Mouse (Mus musculus): Measurements from ENCODE around the gene Nlgn3. TPM values are rescaled to one million over a fixed set of nuclear protein-coding genes. Genes with fewer than 3 reads are reported as not detected.
A peak's percentile ranks its signal among the peaks of the same experiment; 100 is the strongest.
"Not testable (repeated sequence)": the region's sequence is repeated elsewhere in the genome, so short reads cannot be mapped to it uniquely, and the experiment has no call there.

Nlgn3 gene
- polyA plus RNA-seq, 1 experiment: 0.19 TPM

DNA sequence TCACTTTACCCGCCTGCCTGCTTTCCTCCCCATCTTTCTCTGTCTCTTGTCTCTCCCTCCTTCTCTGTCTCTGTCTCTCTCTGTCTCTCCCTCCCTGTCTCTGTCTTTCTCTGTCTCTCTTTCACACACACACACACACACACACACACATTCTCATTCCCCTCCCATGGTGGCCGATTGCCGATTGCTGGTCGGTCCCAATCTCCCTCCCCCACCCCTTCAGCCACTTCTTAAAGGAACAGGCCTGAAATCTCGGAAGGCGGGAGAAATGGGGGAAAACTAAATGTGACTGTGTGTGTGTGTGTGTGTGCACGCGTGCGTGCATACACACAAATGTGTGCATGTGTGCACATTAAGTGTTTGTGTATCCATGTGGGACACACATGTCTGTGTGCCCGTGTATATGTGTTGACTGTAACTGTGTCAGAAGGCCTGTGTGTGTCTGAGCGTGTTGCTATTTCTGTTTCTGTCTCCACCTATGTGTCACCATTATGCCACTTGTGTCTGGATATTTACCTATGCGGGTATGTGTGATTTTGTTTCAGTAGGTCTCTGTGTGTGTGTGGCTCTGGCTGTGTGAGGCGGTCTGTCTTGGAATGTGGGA is 1.6 kb downstream of the Nlgn3 start:
- no peak for DNase-seq (ENCODE audit: low read depth)

DNA sequence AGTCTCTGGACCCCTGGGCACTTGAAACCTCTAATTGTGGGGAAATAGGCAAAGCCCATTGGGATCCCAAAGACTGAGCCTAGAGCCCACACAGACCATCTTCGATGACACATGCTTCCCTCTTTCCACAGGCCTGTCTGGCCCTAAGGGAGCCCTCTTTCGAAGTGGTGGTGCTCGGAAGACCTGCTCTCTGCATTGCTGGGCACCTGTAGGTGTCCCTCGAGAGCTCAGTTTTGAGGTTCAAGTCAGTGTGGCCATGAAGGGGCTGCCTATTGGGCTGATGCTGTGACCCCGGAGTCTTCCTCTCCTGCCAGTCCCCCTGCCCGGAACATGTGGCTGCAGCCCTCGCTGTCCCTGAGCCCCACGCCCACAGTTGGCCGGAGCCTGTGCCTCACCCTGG is 2.7 kb downstream of the Nlgn3 start:
- no peak for DNase-seq (ENCODE audit: low read depth)

DNA sequence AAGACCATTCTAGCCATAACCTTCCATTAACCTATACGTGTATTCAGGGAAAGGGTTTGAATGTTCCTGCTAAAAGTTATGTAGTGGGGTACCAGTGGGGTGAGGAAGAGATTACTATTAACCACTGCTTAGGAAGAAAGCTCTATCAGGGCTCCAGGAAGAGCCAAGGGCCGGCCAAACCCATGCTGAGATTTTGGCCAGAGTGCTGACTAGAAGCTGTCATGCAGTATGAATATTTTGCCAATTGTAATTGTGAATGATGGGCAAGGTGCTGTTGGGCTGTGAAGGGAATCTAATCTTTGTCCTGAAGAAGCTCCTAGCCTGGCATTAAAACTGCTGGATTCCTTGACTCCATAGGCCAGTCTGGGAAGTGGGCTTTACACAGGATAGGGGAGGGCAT is 5.7 kb downstream of the Nlgn3 start:
- DNase-seq (ENCODE audit: low read depth): no peak

DNA sequence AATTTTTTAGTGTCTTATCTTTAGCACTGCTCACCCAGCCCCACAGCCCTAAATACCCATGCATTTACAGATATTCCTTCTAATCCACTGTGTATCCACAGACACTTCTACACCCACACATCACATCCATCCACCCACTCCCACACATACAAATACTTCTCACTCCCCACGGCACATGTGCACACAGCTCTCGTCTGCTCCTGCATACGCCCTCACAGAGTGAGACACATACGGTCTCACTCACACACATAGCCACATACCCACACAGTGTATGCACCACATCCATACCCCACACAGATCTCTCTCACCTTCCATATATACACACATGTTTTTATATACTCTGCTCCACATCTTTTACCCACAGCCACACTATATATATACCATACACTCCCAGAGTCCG is 10.3 kb downstream of the Nlgn3 start:
- DNase-seq (ENCODE audit: low read depth): no peak

DNA sequence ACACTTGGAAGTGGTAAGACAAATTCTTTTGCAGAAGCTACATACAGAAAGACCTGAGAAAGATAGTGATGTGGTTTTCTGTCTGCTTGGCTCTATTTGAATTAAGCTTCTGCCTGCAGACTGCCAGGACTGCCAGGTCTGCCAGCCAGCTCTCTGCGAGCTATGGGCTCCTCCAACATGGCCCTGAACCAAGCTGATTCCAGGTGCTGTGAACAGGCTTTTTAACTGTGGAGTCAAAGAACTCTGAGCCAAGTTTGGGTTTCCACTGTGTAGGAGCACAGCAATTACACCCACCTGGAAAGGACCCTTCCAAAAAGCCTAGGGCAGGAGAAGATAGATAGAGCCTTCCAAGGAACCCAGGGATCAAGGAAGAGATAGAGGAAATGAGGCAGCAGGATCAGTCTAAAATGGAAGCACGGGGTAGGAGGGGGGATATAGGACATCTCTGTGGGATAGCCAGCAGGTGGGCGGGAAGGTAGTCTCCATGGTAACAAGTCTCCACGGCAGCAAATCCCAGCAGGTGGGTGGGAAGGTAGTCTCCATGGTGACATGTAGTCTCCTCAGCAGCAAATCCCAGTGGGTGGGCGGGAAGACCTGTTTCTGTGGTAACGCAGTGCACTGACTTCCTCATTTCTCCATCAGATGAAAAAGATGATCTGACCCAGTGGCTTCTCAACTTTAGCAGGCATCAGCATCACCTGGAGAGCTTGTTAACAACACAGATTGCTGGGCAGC is 14.8 kb downstream of the Nlgn3 start:
- no peak for DNase-seq (ENCODE audit: low read depth)

DNA sequence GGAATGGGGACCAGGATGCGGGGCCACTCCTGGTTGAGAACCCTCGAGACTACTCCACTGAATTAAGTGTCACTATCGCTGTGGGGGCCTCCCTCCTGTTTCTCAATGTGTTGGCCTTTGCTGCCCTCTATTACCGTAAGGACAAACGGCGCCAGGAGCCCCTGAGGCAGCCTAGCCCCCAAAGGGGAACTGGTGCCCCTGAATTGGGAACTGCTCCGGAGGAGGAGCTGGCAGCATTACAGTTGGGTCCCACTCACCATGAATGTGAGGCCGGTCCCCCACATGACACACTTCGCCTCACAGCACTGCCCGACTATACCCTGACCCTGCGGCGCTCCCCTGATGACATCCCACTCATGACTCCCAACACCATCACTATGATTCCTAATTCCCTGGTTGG is 20.8 kb downstream of the Nlgn3 start:
- DNase-seq (ENCODE audit: low read depth): no peak

DNA sequence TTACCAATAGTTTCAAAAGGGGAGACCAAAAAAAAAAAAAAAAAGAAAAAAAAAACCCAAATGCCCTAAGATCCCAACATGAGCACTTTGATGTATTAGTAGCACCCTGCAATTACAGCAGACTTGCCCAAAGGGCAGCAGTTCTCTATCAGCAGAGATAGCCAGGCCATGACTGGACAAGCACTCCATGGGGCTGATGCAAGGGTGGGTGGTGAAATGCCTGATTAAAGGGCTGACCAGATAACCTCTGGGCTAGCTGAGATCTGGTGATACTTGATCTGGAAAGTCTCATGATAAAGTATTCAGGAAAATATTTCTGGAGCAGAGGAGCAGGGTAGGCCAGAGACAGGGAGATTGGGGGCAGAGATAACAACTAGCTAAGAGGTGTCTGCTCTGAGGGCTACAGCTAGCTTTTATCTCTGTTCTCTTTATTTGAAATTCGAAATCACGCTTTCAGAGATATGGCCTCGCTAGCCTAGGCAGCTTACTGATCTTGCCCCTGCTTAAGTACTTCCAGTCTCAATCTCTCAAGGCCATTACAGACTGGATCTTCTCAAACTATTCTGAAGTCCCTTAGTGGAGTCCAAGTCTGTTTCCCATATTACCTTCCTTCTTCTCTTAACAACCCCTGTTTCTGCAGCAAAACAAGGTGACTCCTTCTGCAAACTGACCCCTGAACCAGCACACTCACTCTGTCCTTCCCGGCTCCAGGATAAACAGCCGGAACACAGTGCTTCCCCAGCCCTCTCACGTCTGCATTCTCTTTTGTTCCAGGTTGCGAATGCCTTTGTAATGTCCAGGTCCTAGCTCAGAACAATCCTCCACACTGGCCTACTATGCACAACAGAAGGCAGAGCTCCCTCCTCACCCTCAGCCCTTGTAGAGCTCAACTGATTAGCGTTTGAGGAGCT is 27.3 kb downstream of the Nlgn3 start:
- DNase-seq (ENCODE audit: low read depth): no peak

DNA sequence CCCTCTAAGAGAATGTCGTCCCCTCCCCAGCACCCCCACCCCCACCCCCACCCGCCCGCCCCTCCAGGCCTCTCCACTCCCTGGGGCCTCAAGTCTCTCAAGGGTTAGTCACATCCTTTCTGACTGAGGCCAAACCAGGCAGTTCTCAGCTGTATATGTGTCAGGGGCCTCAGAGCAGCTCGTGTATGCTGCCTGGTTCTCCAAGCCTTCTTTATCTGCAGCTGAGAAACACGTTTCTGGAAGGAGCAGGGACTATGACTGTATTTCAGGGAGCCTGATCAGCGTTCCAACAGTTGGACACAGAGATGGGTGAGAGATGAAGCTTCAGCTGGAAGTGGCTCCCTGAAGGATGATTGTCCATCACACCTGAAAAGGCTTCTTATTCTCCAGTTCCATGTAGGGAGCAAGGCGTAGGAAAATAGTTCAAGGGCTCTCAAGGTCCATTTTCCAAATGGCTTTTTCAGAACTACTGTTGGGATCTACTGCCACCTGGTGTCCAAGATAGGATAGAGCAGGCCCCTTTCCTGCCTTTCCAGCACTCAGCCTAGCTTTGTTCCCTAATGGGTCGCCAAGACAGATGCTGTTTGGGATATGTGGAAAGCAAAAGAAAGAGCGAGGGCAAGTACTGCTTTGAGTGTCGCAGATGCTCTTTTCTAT is 30.5 kb downstream of the Nlgn3 start:
- DNase-seq (ENCODE audit: low read depth): no peak

DNA sequence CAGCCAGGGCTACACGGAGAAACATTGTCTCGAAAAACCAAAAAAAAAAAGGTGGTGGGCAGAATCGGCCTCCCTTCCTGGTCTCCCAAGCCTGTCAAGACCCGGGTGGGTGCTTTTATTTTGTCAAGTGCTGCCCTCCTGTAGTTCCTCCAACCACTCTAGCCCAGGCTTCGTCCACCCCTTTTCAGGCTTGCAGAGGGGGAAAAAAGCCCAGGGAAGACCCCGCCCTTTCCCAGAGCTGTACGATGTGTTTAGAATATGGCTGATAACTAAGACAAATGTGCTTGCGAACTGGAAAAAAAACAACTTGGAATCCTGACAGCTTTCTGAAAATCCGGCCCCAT is 33.0 kb downstream of the Nlgn3 start:
- no peak for DNase-seq (ENCODE audit: low read depth)

DNA sequence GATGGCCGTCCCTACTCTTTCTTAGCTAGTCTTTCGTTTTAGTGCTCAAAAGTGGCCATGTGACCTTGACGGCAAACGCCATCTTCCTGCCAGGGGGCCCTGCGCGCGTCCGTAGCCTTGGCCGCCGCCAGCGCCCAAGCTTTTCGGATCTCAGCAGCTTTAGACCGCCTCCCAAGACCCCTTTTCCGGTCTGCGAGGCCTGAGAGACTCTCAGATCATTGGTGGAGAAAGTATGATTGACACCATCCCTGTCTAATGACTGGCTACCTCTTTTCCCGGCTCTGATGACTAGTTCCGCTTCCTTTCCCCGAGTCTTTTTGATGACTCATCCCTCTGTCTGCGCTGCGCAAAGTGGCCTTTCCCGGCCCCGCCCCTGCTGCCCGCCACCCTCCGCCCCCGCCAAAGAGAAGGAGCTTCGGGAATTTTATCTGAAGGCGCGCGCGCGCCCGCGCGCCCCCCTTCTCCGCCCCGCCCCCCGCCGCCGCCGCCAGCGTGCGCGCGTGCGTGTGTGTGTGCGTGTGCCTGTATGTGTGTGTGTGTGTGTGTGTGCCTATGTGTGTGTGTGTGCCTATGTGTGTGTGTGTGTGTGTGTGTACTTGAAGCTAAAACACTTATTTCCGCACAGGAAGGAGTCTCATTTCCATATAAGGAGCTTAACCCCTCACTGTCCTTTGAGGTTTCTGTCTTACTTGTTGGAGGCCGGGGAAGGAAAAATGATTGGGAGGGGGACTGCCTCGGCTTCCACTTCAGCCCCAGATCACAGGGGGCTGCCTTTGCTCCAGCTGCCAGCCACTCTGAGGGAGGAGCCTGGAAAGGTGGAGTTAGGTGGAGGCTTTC is 33.6 kb downstream of the Nlgn3 start:
- DNase-seq (ENCODE audit: low read depth): peak; percentile 70

DNA sequence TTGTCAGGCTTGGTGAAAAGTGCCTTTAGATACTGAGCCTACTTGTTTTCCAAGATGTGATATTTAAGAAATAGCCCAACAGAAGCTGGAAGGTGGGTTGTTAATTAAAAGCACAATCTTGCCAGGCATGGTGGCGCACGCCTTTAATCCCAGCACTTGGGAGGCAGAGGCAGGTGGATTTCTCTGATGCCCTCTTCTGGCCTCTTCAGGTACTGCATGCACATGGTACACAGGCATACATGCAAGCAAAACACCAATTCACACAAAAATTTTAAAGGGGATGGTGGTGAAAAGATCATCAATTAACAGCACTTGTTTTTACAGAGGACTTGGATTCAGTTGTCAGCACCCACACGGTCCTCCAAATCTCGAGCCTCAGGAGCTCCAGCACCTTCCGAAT is 35.6 kb downstream of the Nlgn3 start:
- no peak for DNase-seq (ENCODE audit: low read depth)

DNA sequence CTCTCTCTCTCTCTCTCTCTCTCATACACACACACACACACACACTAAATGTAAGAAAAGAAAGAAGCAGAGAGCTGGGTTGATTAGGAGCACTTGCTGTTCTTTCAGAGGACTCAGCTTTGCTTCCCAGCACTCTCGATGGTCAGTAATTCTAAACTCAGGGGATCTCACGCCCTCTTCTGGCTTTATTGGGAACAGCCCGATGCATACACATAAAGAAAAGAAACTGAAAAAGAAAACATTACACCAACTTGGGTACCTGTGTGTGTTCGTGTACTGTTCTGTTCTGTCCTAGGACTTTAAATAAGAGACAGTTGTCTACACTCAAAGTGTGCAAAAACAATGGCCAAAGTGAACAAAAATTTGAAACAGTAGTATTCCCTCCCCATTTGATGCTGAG is 39.7 kb downstream of the Nlgn3 start:
- no peak for DNase-seq (ENCODE audit: low read depth)

DNA sequence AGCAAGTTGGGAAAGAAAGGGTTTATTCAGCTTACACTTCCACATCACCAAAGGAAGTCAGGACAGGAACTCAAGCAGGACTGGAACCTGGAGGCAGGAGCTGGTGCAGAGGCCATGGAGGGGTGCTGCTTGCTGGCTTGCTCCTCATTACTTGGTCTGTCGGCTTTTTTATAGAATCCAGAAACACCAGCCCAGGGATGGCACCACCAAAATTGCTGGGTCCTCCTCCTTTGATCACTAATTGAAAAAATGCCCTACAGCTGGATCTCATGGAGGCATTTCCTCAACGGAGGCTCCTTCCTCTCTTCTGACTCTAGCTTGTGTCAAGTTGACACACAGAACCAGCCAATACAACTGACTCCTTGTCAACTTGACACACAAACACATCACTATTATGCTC is 43.9 kb downstream of the Nlgn3 start:
- DNase-seq (ENCODE audit: low read depth): not testable (repeated sequence)

DNA sequence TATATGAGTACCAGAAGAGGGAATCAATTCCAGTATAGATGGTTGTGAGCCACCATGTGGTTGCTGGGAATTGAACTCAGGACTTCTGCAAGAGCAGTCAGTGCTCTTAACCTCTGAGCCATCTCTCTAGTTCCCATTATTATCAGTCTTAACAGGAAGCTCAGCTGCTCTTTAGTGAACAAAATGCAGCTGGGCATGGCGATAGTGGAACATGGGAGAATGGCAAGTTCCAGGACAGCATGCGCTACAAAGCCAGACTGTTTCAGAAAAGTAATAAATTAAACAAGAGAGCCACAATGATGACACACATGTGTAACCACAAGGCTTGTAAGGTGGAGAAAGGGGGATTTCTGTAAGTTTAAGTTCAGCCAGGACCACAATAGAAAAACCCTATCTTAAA is 46.5 kb downstream of the Nlgn3 start:
- no peak for DNase-seq (ENCODE audit: low read depth)

DNA sequence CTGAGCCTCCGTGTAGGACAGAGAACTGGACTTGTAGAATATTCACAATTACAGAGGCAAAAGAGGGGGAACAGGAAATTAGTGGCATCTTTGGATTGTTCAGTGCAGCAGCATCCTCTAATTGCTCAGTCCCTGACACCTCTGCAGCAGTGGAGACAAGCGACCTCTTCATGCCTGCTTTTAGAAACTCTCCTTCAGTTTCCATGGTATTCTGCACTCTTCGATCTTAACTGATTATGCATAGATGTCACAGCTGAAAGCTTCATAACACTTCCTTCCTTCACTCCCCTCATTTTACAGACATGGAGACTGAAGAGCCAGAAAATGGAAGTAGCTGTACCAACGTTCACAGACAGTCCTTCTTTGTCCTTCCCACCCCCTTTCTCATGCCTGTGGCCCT is 47.5 kb downstream of the Nlgn3 start:
- no peak for DNase-seq (ENCODE audit: low read depth)

DNA sequence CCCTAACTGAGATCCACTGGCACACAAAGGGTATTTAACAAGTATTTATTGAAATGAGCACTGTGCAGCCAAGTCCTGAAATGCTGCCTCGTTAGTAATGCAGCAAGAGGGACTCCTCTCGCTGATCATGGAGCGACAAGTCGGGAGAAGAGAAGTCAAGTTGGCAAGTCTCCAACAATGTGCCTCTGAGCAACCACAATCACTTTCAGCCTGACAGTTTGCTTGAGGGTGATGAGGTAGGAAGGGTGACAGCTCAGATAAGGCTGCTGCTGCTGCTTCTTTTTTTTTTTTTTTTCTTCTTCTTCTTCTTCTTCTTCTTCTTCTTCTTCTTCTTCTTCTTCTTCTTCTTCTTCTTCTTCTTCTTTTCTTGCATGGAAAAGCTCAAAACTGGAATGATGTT is 52.2 kb downstream of the Nlgn3 start:
- no peak for DNase-seq (ENCODE audit: low read depth)

DNA sequence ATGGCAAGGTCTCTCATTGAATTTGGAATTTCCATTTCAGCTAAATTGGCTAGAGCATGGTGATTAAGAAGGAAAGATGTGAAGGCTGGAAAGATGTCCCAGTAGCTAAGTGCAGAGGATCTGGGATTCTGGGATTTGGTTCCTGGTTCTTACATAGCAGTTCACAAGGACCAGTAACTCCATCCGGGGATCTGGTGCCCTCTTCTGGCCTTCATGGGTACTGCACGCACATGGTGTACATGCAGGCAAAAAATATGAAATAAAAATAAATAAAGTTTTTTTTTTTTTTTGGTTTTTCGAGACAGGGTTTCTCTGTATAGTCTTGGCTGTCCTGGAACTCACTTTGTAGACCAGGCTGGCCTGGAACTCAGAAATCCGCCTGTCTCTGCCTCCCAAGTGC is 59.9 kb downstream of the Nlgn3 start:
- not testable (repeated sequence) for DNase-seq (ENCODE audit: low read depth)

DNA sequence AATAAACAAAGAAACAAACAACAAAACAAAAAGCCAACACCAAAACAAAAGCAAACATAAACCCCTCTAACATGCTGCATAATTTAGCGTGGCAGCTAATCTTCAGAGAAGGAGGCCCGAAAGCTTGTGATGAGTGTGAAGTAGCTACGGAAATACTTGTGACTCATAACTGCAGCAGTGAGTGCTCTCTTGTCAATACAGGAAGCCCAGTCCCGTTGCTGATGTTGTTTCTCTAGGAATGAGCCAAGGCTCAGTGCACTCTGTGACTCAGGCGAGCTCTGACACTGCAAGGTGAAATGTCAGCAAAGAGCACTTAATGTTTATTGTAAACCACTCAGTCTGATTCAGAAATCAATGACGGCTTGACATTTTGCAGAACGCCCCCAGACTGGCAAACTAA is 70.0 kb downstream of the Nlgn3 start:
- DNase-seq (ENCODE audit: low read depth): no peak

DNA sequence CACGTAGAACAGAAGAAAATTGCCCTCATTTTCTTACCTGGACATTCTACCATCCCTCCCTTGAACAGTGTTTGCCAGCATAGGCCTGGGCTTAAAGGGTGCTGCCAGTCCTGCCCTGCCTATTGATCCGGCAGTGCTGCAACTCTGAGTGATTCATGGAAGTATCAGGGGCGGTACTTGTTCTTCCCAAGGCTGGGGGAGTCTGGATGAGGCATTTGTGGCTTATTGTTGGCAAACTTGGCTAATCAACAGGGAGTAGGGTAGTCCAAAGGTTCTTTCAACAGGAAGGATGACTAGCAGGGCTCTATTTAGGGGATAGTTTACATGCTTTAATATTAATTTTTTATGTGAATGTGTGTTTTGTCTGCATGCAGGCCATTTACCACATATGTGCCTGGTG is 71.6 kb downstream of the Nlgn3 start:
- no peak for DNase-seq (ENCODE audit: low read depth)

DNA sequence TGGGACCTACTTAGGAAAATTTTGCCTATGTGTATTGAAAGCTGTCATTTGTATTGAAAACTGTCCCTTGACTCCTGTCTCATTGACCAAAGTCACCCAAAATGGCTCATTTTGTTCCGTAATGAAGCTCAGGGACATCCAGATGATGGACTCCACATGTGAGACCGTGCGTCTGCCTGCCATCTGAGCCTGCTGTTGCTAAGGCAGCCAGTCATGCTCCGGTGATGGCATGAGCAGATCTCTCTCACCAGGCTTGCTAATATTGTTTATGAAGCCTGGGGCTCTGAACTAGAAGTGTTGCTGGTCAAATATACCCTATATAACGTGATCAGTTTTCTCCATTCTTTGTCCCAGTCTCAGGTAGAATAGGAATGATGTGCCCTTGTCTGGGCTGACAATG is 74.0 kb downstream of the Nlgn3 start:
- DNase-seq (ENCODE audit: low read depth): no peak

Measured in gonadal fat pad, adult 2 months (tissue).